Comparison of ENCODE assay signal across 22 mouse cellular contexts in genomic region chr1:190918938-190919337, GRCm38 (mm10). TPM values are rescaled to one million over a fixed set of nuclear protein-coding genes. Genes with fewer than 3 reads are reported as not detected.
DNase-seq lines count a peak whose midpoint lies in the region; ATAC-seq and TF ChIP-seq lines count a peak whose summit lies in the region.
"Had no signal": no experiment of that assay in that cellular context is flagged by ENCODE, and none has a peak within 500 bp of the region (broad histone marks: within the 10 kb centered on the region; RNA-seq: fewer than 3 reads in every experiment).

No protein-coding gene starts in this region.

- DNase-seq in frontal cortex, postnatal 25 days (ENCODE audit: low spot score in 2 of 2): no peak
- peak; percentile 71 to 78 for DNase-seq in frontal cortex, adult 2 months (ENCODE audit: extremely low spot score in 1 of 2, low spot score in 1 of 2)
- DNase-seq in midbrain, embryonic 14.5 days: no peak
- no peak for DNase-seq in liver
- DNase-seq: adrenal gland, postnatal 36 days; cerebellum, postnatal 10 days; gastrocnemius, postnatal 14 days; heart, adult 2 months; kidney, adult 9 months; kidney, postnatal 36 days; layer of hippocampus, postnatal 36 days; lung, adult 18-20 months; thymus, postnatal 36 days had no signal

- H3K9ac ChIP-seq in midbrain, embryonic 14.5 days (replicated peaks; ENCODE audit: low read length): no peak overlapping the region
- H3K9ac ChIP-seq: heart, embryonic 15.5 days had no signal

- TF ChIP-seq CTCF in olfactory bulb, adult 2 months (IDR thresholded peaks at IDR 0.05; ENCODE audit: insufficient read depth, low read depth, low read length): no peak
- no peak for TF ChIP-seq CTCF in small intestine, adult 2 months (IDR thresholded peaks at IDR 0.05; ENCODE audit: extremely low read depth, insufficient read length, insufficient replicate concordance, low read depth, low read length)

- peaks cover 6% of the 10 kb centered on the region for H3K4me1 ChIP-seq in olfactory bulb, adult 2 months (ENCODE audit: control insufficient read depth, insufficient read depth, low read length)
- peaks cover 15% of the 10 kb centered on the region; the same call in 1 of the 2 replicates for H3K4me1 ChIP-seq in small intestine, adult 2 months (ENCODE audit: control insufficient read depth, insufficient read depth, insufficient read length, low read length)
- H3K4me1 ChIP-seq in midbrain, embryonic 14.5 days (ENCODE audit: control insufficient read depth, insufficient read depth, low read length): no peaks in the 10 kb centered on the region
- H3K4me1 ChIP-seq: heart, embryonic 15.5 days; hindbrain, embryonic 10.5 days; midbrain, embryonic 10.5 days had no signal

- no peak for TF ChIP-seq POLR2A in olfactory bulb, adult 2 months (IDR thresholded peaks at IDR 0.05; ENCODE audit: insufficient read depth, low read depth, low read length)
- no peak for TF ChIP-seq POLR2A in small intestine, adult 2 months (IDR thresholded peaks at IDR 0.05; ENCODE audit: low read depth, low read length)

- H3K4me3 ChIP-seq in olfactory bulb, adult 2 months (ENCODE audit: insufficient read depth, low read depth, low read length): no peak overlapping the region
- no peak overlapping the region for H3K4me3 ChIP-seq in small intestine, adult 2 months (ENCODE audit: low read depth, low read length)
- H3K4me3 ChIP-seq in midbrain, embryonic 14.5 days (replicated peaks; ENCODE audit: low read depth, low read length): no peak overlapping the region
- H3K4me3 ChIP-seq: heart, adult 2 months; heart, embryonic 15.5 days; hindbrain, embryonic 10.5 days; midbrain, embryonic 10.5 days had no signal

- H3K36me3 ChIP-seq in small intestine, adult 2 months (ENCODE audit: control insufficient read depth, insufficient read depth, low read length): no peaks in the 10 kb centered on the region
- H3K36me3 ChIP-seq in midbrain, embryonic 14.5 days (ENCODE audit: control insufficient read depth, insufficient read depth, low read length): no peaks in the 10 kb centered on the region
- H3K36me3 ChIP-seq: heart, embryonic 15.5 days; hindbrain, embryonic 10.5 days; midbrain, embryonic 10.5 days had no signal

- peak overlapping the region; percentile 85 for H3K27ac ChIP-seq in olfactory bulb, adult 2 months (ENCODE audit: insufficient read depth, low read depth, low read length)
- peak overlapping the region; percentile 90 for H3K27ac ChIP-seq in small intestine, adult 2 months (ENCODE audit: insufficient read depth, low read depth, low read length)
- no peak overlapping the region for H3K27ac ChIP-seq in midbrain, embryonic 14.5 days (replicated peaks; ENCODE audit: low read depth, low read length)
- H3K27ac ChIP-seq: heart, adult 2 months; heart, embryonic 15.5 days; hindbrain, embryonic 10.5 days; midbrain, embryonic 10.5 days had no signal

- no peak overlapping the region for H3K4me2 ChIP-seq in midbrain, embryonic 14.5 days (ENCODE audit: low read length)
- H3K4me2 ChIP-seq: heart, embryonic 15.5 days had no signal

- H3K9me3 ChIP-seq in midbrain, embryonic 14.5 days (ENCODE audit: control insufficient read depth, low read length): no peaks in the 10 kb centered on the region
- H3K9me3 ChIP-seq: heart, embryonic 15.5 days; hindbrain, embryonic 10.5 days; midbrain, embryonic 10.5 days had no signal

- H3K27me3 ChIP-seq in small intestine, adult 2 months (ENCODE audit: control insufficient read depth, insufficient read depth, low read length): no peaks in the 10 kb centered on the region
- H3K27me3 ChIP-seq in midbrain, embryonic 14.5 days (ENCODE audit: control insufficient read depth, insufficient read depth, low read length): no peaks in the 10 kb centered on the region
- H3K27me3 ChIP-seq: heart, embryonic 15.5 days had no signal

- 25% methylated on average over 7 of the region's 7 CpGs for WGBS in olfactory bulb, adult 2 months
- 61% methylated on average over 7 of the region's 7 CpGs for WGBS in small intestine, adult 2 months
- WGBS in midbrain, embryonic 14.5 days: 65% methylated on average over 7 of the region's 7 CpGs

- ATAC-seq in frontal cortex, adult (ENCODE audit: low TSS enrichment): peak; percentile 89
- no peak for ATAC-seq in erythroid progenitor cell, adult 5-6 weeks (replicated peaks; ENCODE audit: low FRiP score, poor library complexity, severe bottlenecking)
- no peak for ATAC-seq in midbrain, embryonic 14.5 days (ENCODE audit: low FRiP score, low TSS enrichment)
- ATAC-seq: inflammation-experienced regulatory T-cells, adult 6 months; Patski had no signal

RNA-seq across cellular contexts. Expression of gene Angel2, which starts 6.0 kb away (rescaled TPM):
- polyA plus RNA-seq in frontal cortex, adult 2 months (2012; rRNA removed): 56.1 and 59.6 TPM in 2 replicates
- polyA plus RNA-seq in olfactory bulb, adult 2 months (2012; ENCODE audit: insufficient read depth, insufficient read length, low replicate concordance, missing spikeins): not detected in 2 replicates
- polyA plus RNA-seq in small intestine, adult 2 months (2012; rRNA removed): 6.7 and 19.6 TPM in 2 replicates
- 10.5 and 11.5 TPM in 2 replicates for total RNA-seq in erythroid progenitor cell, adult 5-6 weeks (2015; ENCODE audit: low replicate concordance)
- 12.9 and 23.6 TPM in 2 replicates for total RNA-seq in erythroid progenitor cell, adult 5-6 weeks (2017; ENCODE audit: low replicate concordance)
- 49.3 and 60.1 TPM in 2 replicates for polyA plus RNA-seq in midbrain, embryonic 14.5 days (2014; fragmentation: Nextera tagmentation; extraction: Ambion mirVana)

RNA-seq across cellular contexts. Expression of gene Rps6kc1, which starts 7.4 kb away (rescaled TPM):
- polyA plus RNA-seq in frontal cortex, adult 2 months (2012; rRNA removed): 22.2 and 26.2 TPM in 2 replicates
- polyA plus RNA-seq in olfactory bulb, adult 2 months (2012; ENCODE audit: insufficient read depth, insufficient read length, low replicate concordance, missing spikeins): not detected in 2 replicates
- 2.2 and 7.1 TPM in 2 replicates for polyA plus RNA-seq in small intestine, adult 2 months (2012; rRNA removed)
- 1.7 and 3.6 TPM in 2 replicates for total RNA-seq in erythroid progenitor cell, adult 5-6 weeks (2015; ENCODE audit: low replicate concordance)
- total RNA-seq in erythroid progenitor cell, adult 5-6 weeks (2017; ENCODE audit: low replicate concordance): 3.8 and 5.5 TPM in 2 replicates
- polyA plus RNA-seq in midbrain, embryonic 14.5 days (2014; fragmentation: Nextera tagmentation; extraction: Ambion mirVana): 29.8 and 31.0 TPM in 2 replicates

Comparison
In these comparisons a context has a peak if more than half of its experiments do, and no peak if none do; other contexts are left out.
1. DNase-seq: peak in frontal cortex, adult 2 months (2 of 2); none in frontal cortex, postnatal 25 days (0 of 2), midbrain, embryonic 14.5 days (single experiment) and liver (single experiment).